Mouse (Mus musculus) heart, postnatal 14 days (tissue): ENCODE results near the gene Psg18. TPM values are rescaled to one million over a fixed set of nuclear protein-coding genes. Genes with fewer than 3 reads are reported as not detected.
"Not testable (repeated sequence)": the region's sequence is repeated elsewhere in the genome, so short reads cannot be mapped to it uniquely, and the experiment has no call there.

Experiments
- DNase-seq, 2 experiments: peaks; one replicate each; pipeline ENCODE4 v3.0.0; 2021 to 2022
- intact Hi-C: fragments of 180-260 bp; cut with DNase I; formaldehyde crosslinking; loops from one replicate; pipeline ENCODE4 v1.15.1; 2025
- long read RNA-seq, 2 experiments: library from polyadenylated mRNA; stranded (forward); transcript quantifications; one replicate each; pipeline ENCODE4 v2.0.0; 2021
- total RNA-seq, 2 experiments: library from RNA; stranded (reverse); gene quantifications; 2 replicates each; pipeline ENCODE4 v1.2.3; 2021

The Psg18 gene
- total RNA-seq, result not detected
- long read RNA-seq, experiment 1, result 0 reads
- long read RNA-seq, experiment 2, result 0 reads

DNA sequence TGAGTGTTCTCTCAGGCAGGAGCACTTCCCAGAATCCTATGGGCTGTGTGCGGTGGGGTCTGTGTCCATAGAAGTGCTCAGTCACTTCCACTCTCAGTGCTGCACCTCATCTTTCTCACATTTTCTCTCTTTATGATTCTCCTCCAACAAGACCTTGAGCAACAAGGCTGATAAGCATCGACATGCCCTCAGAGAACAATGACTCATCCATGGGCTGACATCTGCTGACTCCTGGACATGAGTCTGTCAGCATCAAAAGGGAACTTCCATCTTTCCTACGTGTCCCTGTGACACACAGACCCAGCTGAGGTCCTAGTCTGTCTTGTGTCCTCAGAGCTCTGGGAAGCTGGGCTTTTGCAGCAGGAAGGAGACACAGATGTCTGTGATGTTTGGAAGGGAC, at the start of gene Psg18:
Gene Psg18, minus strand, starts transcription at position 101 of the 400 bp plus-strand sequence.
- DNase-seq, intact Hi-C loops: not testable (repeated sequence)

DNA sequence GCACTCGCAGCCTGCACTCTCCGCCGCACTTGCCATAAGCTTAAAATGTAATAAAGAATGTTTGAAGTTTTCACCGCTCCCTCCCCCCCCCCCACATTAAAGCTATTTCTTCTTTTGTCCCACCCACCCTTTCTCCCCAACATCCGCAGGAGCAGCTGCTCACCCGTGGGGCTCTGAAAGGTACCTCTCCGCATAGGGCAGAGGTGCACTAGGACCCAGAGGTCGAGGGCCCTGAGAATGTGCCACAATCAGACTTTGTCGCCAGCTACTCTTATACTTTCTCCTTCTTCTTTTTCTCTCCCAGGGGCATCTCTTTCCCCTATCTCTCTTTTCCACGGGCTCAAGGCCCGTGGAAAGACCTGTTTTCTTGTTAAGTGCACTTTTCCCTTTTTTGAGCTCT, 48.6 kb upstream of the Psg18 start:
- intact Hi-C loops, result no loop called here
- no peak for DNase-seq

DNA sequence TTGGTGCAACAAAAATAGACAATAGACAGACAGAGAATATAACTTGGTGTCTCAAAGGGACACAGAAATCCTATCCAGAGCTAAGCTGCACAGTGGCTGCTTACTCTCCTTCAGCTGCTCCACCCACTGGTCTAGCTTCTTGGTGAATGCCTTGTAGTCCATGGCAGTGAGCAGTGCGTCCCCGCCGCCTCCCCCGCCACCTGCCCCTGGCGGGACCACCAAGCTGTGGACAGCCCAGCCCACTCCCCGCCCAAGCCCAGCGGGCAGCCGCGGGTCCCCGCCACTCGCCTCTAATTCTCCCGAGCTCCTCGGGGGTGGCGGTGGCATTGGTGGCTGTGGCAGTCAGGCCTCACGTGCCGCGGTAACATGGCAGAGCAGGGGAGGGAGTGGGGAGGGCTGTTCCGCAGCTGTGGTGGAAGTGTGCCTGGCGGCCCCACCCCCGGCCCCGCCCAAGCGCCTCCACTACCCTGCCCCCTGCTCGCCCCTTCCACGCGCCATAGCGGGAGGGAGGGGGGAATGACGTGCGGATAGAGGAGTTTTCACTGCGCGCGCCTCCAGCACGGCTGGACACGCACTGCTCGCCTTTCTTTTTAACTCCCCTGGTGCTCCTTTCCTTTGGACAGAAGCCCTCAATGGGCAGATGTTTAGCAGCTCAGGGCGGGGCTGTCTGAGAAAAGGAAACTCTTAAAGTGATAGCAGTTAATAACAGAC, 47.9 kb upstream of the Psg18 start:
- no peak for DNase-seq
- intact Hi-C loops, result no loop called here

DNA sequence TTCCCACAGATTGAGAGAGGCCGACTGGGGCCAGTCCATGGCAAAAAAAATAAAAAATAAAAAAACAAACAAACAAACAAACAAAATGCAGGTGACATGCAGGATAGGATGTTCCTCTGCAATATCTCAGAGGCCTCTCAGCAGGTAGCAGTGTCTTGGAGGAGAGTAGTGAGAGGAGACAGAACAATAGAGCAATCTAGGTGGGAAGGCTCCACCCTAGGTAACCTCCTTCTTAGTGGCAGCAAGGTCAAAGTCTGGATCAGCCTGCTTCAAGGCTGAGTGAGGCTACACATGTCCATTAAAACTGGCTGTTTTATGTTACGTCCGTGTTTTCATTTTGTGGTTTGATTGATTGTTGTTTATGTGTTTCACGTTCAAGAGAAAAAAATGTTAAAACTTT, 36.7 kb upstream of the Psg18 start:
- intact Hi-C loops, result loop anchor here (10.0 kb wide), 1 partner anchor 1317 kb away; the partner anchor contains the start of gene Psg16
- DNase-seq, result not testable (repeated sequence)

DNA sequence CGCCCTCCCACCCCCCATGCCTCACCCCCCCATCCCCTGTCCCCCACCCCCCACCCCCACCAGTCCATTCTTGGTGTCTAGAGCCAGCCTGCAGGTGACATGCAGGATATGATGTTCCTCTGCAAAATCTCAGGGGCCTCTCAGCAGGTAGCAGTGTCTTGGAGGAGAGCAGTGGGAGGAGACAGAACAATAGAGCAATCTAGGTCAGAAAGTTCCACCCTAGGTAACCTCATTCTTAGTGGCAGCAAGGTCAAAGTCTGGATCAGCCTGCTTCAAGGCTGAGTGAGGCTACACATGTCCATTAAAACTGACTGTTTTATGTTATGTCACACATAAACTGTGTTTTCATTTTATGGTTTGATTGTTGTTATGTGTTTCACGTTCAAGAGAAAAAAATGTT, 23.5 kb upstream of the Psg18 start:
- no peak for DNase-seq
- intact Hi-C loops, result no loop called here

DNA sequence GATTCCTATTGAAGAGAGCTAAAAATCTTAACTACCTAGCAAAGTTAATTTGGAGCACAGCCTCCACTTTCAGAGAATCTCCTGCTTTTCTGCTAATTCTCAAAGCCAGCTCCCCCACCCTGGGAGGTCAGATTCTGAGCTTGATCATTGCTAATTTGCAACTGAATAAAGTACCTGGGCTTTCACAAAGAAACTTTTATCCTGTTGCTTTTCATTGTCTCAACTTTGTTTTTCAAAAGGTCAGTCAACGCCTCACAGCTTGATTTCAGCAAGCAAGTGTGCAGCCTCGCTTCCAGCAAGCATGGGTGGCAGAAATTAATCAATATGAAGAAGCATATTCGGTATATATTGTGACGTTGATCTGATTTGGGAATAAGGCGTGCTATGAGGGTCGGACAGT, 19.4 kb downstream of the Psg18 start:
- intact Hi-C loops, DNase-seq: not testable (repeated sequence)

Other genes with a start within 250 kb of the Psg18 start
- gene Igfl3, start 178.5 kb downstream of the Psg18 start, total RNA-seq, result not detected
- not detected for gene Mill1, start 109.7 kb downstream of the Psg18 start, total RNA-seq
- gene Psg28, start 77.0 kb upstream of the Psg18 start, total RNA-seq, result not detected
- not detected for gene Psg26, start 129.2 kb upstream of the Psg18 start, total RNA-seq
- not detected for gene Psg25, start 177.3 kb upstream of the Psg18 start, total RNA-seq
- gene Psg27, start 212.3 kb upstream of the Psg18 start, total RNA-seq, result not detected